Mouse (Mus musculus) heart, adult 11 months (tissue): Measurements from ENCODE around the gene Ankrd63.

Source experiments
- DNase-seq: peaks from one replicate; pipeline ENCODE4 v3.0.0; 2022

Ankrd63 gene

GRCm38 (mm10) chr2:118687791-118688190 lies 16.0 kb downstream of the Ankrd63 start:
- DNase-seq: no peak

GRCm38 (mm10) chr2:118686693-118687092 lies 17.1 kb downstream of the Ankrd63 start:
- DNase-seq: no peak

GRCm38 (mm10) chr2:118685088-118685487 lies 18.7 kb downstream of the Ankrd63 start:
- no peak for DNase-seq

DNA sequence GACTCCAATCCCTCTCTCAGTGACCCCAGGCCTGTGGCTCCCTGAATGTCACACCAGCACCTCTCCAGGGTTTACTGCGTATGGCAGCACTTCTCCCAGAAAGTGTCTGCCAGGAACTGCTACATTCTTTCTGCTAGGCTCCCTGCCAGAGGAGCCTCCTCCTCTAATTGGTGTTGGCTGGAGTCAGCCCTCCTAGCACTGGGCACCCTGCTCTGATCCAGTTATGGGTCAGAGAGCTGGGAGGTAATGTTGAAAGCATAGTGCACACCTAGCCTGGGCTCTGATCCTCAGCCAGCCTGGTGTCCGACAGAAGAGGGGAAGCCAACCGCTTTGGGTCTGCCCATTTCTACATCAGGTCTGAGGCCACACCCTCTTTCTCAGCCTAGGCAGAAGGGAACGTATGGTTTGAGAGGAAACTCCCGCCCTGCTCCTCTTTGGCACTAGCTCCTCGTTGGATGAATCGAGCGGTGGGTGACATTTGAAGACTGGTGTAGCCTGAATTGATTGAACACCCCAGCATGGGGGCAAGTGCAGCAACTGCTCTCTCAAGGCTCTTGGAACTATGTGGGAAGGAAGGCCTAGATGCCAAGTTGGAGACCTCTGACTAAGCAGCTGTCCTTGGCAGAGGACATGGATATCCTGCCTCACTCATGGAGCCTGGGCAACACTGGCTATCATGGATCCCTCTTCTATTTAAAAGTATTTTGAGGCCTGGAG lies 21.1 kb downstream of the Ankrd63 start:
- DNase-seq: peak; percentile 91

GRCm38 (mm10) chr2:118680926-118681325 lies 22.8 kb downstream of the Ankrd63 start:
- DNase-seq: no peak

GRCm38 (mm10) chr2:118679577-118679976 lies 24.2 kb downstream of the Ankrd63 start:
- no peak for DNase-seq

GRCm38 (mm10) chr2:118677817-118678216 lies 25.9 kb downstream of the Ankrd63 start:
- DNase-seq: no peak

DNA sequence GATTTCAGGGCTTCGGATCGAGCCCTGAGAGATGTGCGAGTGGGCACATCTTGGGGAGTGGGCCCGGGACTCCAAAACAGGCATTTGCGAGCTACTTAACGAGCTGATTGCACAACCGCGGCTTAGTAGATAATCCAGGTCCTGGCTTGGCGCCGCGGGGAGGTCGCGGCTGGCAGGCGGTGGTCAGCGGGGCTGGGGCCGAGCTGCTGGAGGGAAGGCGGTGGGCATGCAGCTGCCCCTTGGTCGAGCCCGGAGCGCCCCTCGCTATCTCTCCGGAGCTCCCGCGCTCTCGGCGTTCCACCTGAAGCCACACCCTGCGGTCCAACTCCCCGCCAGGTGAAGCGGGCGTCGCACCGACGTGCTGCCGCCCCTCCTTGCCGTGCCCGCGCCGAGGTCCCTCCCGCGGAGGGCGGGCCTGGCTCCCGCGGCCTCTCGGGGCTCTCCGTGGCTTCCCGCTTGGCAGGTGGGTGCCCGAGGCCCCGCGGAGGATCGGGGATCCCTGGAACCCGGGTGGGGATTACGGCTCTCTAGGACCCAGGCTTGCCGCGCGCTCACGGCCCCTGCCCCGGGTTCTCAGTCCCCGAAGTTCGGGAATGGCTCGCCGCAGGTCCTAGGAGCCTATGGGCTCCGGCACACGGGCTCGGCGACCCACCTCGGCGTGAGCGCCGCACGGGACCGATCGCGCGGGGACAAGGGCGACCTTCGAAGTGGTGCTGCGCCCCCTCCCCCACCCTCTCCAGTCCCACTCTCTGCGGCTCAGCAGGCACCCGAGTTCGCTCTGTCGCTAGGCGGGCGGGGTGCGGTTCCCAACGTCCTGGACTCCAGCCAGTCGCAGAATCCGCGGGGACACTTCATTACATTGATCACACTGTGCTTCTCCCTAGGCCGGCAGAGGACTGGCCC lies 26.7 kb downstream of the Ankrd63 start:
- peak; percentile 92 for DNase-seq

DNA sequence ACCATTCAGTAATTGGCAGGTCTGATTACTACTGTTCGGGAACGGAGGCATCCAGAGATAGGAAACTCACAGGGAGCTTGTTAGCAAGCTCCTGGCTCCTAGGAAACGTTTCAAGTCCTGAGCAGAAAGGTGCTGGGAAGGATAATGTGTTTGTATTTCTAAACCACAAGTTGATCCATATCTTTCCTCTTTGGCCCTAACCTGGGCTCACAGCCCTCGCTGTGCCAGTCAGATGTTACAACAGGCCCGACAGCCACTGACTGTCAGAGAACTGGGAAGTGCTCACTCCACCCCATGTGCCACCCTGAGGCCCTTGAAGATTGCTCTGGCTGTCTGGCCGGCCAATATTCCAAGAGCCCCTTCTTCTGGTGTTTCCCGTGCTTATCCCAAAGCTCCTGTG lies 29.3 kb downstream of the Ankrd63 start:
- no peak for DNase-seq

DNA sequence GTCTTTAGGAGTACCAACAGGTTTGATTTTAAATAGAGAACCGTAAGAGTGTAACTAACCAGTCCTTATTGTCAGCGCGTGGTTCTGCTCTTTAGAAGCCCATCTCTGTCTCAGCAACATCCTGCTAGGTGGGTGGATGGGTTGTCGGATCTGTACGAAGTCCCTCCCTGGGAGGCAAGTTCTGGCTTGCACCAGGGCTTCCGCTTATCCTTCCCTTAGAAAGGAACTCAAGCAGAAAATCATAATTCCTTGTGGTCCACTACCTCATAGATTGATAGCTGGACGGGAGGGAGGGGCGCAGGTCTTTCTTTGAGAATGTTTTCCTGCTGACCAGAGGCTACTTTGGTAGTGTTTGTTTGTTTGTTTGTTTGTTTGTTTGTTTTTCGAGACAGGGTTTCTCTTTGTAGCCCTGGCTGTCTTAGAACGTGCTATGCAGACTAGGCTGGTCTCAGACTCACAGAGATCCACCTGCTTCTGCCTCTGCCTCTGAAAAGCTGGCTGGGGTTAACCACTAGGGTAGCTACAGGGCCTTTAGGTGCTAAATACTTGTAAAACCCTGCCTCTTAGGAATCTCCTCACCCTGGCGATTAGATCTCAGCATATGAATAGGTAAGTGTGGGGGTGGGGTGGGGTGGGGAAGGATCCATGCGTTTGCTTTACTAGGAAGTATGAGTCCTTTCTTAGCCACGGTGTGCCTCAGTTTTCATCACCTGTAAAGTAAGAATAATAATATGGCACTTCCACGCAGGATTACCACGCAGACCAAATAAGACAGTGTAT lies 29.9 kb downstream of the Ankrd63 start:
- DNase-seq: no peak

DNA sequence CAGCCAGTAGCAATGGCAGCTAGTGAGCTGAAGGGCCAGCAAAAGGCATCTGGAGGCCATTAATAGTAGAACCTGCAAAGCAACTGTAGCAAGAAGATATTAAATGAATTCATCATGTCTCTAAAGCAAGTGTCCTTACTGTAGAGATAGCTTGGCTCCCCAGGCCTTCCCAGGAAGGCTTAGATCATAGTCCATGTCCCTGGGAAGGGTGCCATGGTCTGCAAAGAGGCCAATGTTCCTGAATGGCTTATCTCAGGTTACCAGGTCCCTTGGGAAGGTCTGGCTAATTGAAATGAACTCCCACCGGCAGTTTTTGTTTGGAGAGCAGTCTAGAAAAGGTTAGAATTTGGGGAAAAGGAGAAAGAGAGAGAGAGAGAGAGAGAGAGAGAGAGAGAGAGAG lies 32.0 kb downstream of the Ankrd63 start:
- no peak for DNase-seq

DNA sequence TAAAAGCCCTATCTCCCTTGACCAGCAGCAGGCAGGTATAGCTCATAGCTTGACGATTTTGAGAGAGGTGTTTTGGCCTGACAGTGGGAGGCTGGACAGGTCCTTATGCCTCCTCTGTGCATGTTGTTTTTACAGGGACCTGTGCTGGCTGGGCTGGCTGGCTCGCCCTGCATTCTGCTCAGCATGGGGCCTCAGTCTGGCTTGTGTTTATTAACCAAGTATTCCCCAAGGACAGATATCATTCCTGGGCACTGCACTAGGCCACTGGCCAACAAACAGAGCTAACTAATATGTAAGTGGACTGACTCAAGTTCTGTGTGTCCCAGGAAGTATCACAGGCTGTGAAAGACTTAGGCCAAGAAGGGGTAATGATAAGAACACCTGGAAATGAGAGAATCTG lies 34.0 kb downstream of the Ankrd63 start:
- peak; percentile 92 for DNase-seq

DNA sequence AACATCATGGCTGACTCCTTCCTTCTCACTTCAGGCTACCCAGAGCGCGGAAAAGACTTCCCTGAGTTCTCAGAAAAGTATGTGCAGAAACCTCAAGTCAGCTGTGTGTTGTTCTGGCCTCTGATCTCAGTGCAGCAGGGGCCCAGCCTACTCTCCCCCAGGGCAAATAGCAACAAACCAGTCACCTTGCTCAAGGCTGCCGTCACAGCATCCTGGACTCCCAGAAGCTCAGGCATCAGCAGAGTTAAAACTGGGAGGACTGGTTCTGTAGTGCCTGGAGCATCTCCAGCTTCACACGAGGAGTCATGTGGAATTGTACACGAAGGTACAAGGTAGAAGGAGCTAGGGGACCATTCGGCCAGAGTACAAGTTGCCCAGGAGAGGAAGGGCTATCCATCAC lies 34.5 kb downstream of the Ankrd63 start:
- no peak for DNase-seq

GRCm38 (mm10) chr2:118667181-118667580 lies 36.6 kb downstream of the Ankrd63 start:
- no peak for DNase-seq

- DNase-seq: no peak
Measured at GRCm38 (mm10) chr2:118665616-118666015, 38.1 kb downstream of the Ankrd63 start.

GRCm38 (mm10) chr2:118664975-118665516 lies 38.7 kb downstream of the Ankrd63 start:
- DNase-seq: no peak

- DNase-seq: peak; percentile 96
Measured at GRCm38 (mm10) chr2:118663804-118664766, 39.7 kb downstream of the Ankrd63 start.

GRCm38 (mm10) chr2:118662902-118663803 lies 40.6 kb downstream of the Ankrd63 start, which contains the start of gene Pak6:
Gene Pak6 (plus strand): TSS chr2:118663303.
- DNase-seq: no peak

GRCm38 (mm10) chr2:118661891-118662290 lies 41.9 kb downstream of the Ankrd63 start:
- DNase-seq: no peak

- DNase-seq: peak; percentile 99
Measured at GRCm38 (mm10) chr2:118659998-118660452, 43.7 kb downstream of the Ankrd63 start.
